ENCODE assay signal across 13 mouse cellular contexts in the genomic region with DNA sequence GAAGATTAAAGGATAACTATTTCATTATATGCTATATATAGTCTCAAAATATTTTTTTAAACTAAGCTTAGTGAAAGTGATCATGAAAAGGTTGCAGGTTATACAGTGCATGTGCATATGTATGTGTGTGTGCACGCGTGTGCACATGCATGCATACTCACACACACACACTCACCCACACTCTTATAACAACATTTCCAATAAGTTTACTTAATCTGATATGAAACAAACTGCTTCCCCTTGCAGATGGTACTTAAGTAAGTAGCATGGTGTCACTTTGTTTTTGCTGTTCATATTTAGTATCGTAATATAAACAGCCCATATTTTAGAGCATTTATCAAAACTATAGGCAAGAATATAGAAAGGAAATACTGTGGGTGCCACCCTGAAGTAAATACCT.
"Had no signal": no experiment of that assay in that cellular context is flagged by ENCODE, and none has a peak within 500 bp of the region (broad histone marks: within the 10 kb centered on the region; RNA-seq: fewer than 3 reads in every experiment).

No protein-coding gene starts in this region.

- H3K27ac ChIP-seq: kidney, embryonic 15.5 days; left cerebral cortex, adult 2 months; liver, embryonic 13.5 days had no signal

- H3K4me2 ChIP-seq: kidney, embryonic 15.5 days; liver, embryonic 13.5 days; midbrain, embryonic 11.5 days had no signal

- H3K4me3 ChIP-seq: kidney, embryonic 15.5 days; left cerebral cortex, adult 2 months; liver, embryonic 13.5 days had no signal

- H3K27me3 ChIP-seq: kidney, embryonic 15.5 days; liver, embryonic 13.5 days had no signal

- H3K9me3 ChIP-seq: kidney, embryonic 15.5 days; liver, embryonic 13.5 days had no signal

- H3K36me3 ChIP-seq: kidney, embryonic 15.5 days; liver, embryonic 13.5 days had no signal

- H3K4me1 ChIP-seq: kidney, embryonic 15.5 days; liver, embryonic 13.5 days had no signal

- H3K9ac ChIP-seq: kidney, embryonic 15.5 days; liver, embryonic 13.5 days had no signal

- DNase-seq: kidney, adult 11 months; kidney, adult 8-10 months; kidney, postnatal 10 days; kidney, postnatal 36 days; liver, embryonic 13.5 days; lung, adult 2 months; lung, postnatal 4 days; midbrain, embryonic 14.5 days; thymus, adult 18-20 months; thymus, postnatal 36 days had no signal
